Mouse (Mus musculus) colon, adult 2 months (tissue): ENCODE measurements around the gene Olfr694. TPM values are rescaled to one million over a fixed set of nuclear protein-coding genes. Genes with fewer than 3 reads are reported as not detected.

Experiments
- polyA plus RNA-seq: library from polyadenylated mRNA; depleted of rRNA; stranded (reverse); fragments of >200 nt; gene quantifications from 2 replicates; pipeline ENCODE4 v1.2.3, GENCODE M21; 2012; rRNA removed

Olfr694 gene
- polyA plus RNA-seq, result not detected in 2 replicates

DNA sequence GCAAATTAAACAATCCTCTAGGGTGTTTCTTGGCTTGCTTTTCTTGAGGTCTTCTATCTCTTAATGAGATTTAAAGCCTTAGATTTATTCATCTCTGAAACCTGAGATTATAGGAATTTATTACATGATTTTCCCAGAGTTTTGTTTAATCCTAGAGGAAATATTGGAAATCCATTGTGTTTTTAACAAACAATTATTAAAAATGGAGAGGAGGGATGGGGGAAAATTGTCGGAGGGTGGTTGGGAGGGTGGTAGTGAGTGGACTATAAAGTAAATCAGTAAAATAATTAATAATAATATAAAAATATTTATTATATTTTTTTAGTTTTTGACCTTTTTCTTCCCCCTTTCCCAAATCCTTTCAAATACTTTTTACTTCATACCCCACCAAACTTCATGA, at the start of gene Olfr694:
TSS of gene Olfr694 (minus strand) at position 101 of the 400 bp plus-strand sequence.

DNA sequence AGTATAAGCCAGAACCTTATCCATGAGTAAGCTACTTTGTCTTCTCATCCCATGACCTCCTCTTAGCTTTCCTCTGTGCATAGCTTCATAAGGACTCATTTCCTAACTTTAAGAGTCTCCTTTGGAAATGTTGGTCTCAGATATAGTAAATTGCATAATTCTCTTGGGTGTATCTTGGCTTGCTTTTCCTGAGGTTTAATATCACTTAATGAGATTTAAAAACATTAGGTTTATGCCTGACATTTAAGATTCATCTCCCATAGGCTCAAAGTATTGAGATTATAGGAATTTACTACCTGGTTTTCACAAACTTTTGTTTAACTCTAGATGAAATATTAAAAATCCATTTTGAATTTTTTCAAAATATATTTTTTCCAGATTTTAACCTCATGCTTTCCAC, 24.7 kb upstream of the Olfr694 start, which contains the start of gene Olfr695:
TSS of gene Olfr695 (minus strand) at position 101 of the 400 bp plus-strand sequence.

DNA sequence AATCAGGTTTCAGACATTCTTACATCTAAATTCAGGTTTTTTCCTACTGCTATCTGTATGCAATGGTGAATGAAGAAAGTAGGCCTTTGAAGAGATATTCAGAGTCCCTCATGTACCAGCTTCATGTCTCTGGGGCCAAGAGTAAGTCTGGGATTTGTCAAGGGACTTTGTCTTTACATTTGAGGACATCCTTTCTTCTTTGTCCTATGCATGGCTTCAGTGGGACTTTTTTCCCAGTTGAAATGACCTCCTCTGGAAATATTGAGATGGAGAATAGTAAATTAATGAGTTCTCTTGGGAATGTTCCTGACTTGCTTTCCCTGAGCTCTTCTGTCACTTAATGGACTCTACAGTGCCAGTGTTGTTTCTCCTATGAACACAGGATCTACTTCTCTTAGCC, 11.1 kb downstream of the Olfr694 start, which contains the start of gene Olfr693:
TSS of gene Olfr693 (minus strand) at position 101 of the 400 bp plus-strand sequence.

Other genes starting within 250 kb of the Olfr694 start
- not detected in 2 replicates for gene Olfr693, start 11.2 kb downstream of the Olfr694 start, polyA plus RNA-seq
- gene Olfr695, start 24.6 kb upstream of the Olfr694 start, polyA plus RNA-seq, result not detected in 2 replicates
- gene Olfr697, start 50.6 kb upstream of the Olfr694 start, polyA plus RNA-seq, result not detected in 2 replicates
- not detected in 2 replicates for gene Olfr698, start 63.6 kb upstream of the Olfr694 start, polyA plus RNA-seq
- gene Olfr699, start 101.4 kb upstream of the Olfr694 start, polyA plus RNA-seq, result not detected in 2 replicates
- not detected in 2 replicates for gene Olfr700, start 117.0 kb upstream of the Olfr694 start, polyA plus RNA-seq
- gene Olfr701, start 122.3 kb upstream of the Olfr694 start, polyA plus RNA-seq, result not detected in 2 replicates
- gene Olfr702, start 142.1 kb upstream of the Olfr694 start, polyA plus RNA-seq, result not detected in 2 replicates
- gene Olfr703, start 151.5 kb upstream of the Olfr694 start, polyA plus RNA-seq, result not detected in 2 replicates
- gene Olfr704, start 171.4 kb upstream of the Olfr694 start, polyA plus RNA-seq, result not detected in 2 replicates
- not detected in 2 replicates for gene Olfr705, start 185.1 kb upstream of the Olfr694 start, polyA plus RNA-seq
- gene Olfr706, start 196.3 kb upstream of the Olfr694 start, polyA plus RNA-seq, result not detected in 2 replicates
- not detected in 2 replicates for gene Olfr707, start 209.4 kb upstream of the Olfr694 start, polyA plus RNA-seq
- gene Olfr1532-ps1, start 216.2 kb upstream of the Olfr694 start, polyA plus RNA-seq, result not detected in 2 replicates
- not detected in 2 replicates for gene Olfr709-ps1, start 240.4 kb upstream of the Olfr694 start, polyA plus RNA-seq